Mouse (Mus musculus): Measurements from ENCODE around the gene Mpo.

- TF ChIP-seq POLR2A (IDR thresholded peaks at IDR 0.05; ENCODE audit: insufficient read length, low read depth) (peak; percentile 12), TCF12 (IDR thresholded peaks at IDR 0.05; ENCODE audit: insufficient read depth, poor library complexity, severe bottlenecking) (no peak), MAX (IDR thresholded peaks at IDR 0.05; ENCODE audit: low read depth) (no peak), MYOG (IDR thresholded peaks at IDR 0.05; ENCODE audit: control insufficient read depth in 1 of 3, insufficient read depth in 1 of 3, insufficient read length in 2 of 3, low read depth in 2 of 3) (no peak), USF1 (IDR thresholded peaks at IDR 0.05; ENCODE audit: low read depth) (no peak), E2F4 (IDR thresholded peaks at IDR 0.05; ENCODE audit: insufficient read depth) (no peak), CEBPB (IDR thresholded peaks at IDR 0.05; ENCODE audit: insufficient read depth, poor library complexity, severe bottlenecking) (no peak), POLR2AphosphoS2 (IDR thresholded peaks at IDR 0.05; ENCODE audit: insufficient read length, low read depth) (no peak), TCF3 (IDR thresholded peaks at IDR 0.05; ENCODE audit: insufficient read length, low read depth) (no peak), REST (IDR thresholded peaks at IDR 0.05; ENCODE audit: insufficient read depth, insufficient read length) (no peak), MYOD1 (IDR thresholded peaks at IDR 0.05; ENCODE audit: control insufficient read depth in 1 of 3, insufficient read length in 2 of 3, low read depth in 2 of 3) (no peak)
These were observed 45.0 kb upstream of the Mpo start for GRCm38 (mm10) chr11:87748132-87749119.

Measured in myocyte (in vitro differentiated cells).